Mouse (Mus musculus): ENCODE results near the gene Mast3.

DNA sequence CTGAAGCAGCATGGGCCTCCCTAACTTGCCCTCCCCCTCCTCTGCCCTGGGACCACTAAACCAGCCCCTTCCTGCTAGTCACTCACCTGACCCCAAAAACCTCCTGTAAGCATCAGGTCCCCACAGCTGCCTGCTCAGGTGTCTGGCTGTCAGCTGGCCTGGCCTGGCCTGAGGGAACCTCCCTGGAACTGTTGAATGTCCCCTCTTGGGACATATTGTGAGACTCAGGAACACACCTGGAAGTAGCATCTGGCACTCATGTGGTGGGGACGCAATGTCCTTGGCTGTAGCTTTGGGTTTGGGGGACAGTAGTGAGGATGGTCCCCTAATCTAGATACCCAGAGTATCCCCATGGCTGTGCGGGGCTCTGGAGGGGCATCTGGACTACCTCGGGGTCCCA lies 29.2 kb upstream of the Mast3 start:
- TF ChIP-seq CTCF (IDR thresholded peaks at IDR 0.05; ENCODE audit: control insufficient read depth, insufficient read depth, insufficient read length): no peak
- no peak for TF ChIP-seq MAX (IDR thresholded peaks at IDR 0.05)
- TF ChIP-seq USF1 (IDR thresholded peaks at IDR 0.05; ENCODE audit: low read depth): no peak
- no peak for TF ChIP-seq FOSL1 (IDR thresholded peaks at IDR 0.05; ENCODE audit: insufficient read depth, low read length, poor library complexity, severe bottlenecking)
- TF ChIP-seq MYOG (IDR thresholded peaks at IDR 0.05; ENCODE audit: control insufficient read depth, extremely low read depth, insufficient read length): no peak
- no peak for TF ChIP-seq MYOD1 (IDR thresholded peaks at IDR 0.05; ENCODE audit: control insufficient read depth, insufficient read length, low read depth)
